Mouse (Mus musculus) myocyte (in vitro differentiated cells): ENCODE measurements at regions not wholly inside any gene's neighbourhood (a gene's known extent, or its start where the extent isn't known, plus 50 kb on each side); places are given as distances from the start of the nearest gene placed in this dataset.

ENCODE experiments used
- H3K27me3 ChIP-seq: one replicate; pipeline ENCODE4 v1.6.1; 2011; ENCODE audit not compliant: control insufficient read depth, insufficient read depth, insufficient read length
- H3K36me3 ChIP-seq: one replicate; pipeline ENCODE4 v1.6.1; 2011; ENCODE audit not compliant: control insufficient read depth, insufficient read depth
- H3K4me2 ChIP-seq: one replicate; pipeline ENCODE4 v1.6.1; 2011; ENCODE audit warnings: low read depth, control low read depth
- H3K4me3 ChIP-seq: one replicate; pipeline ENCODE4 v1.5.1; 2011; ENCODE audit warnings: mild to moderate bottlenecking, control low read depth, moderate library complexity
- H3K79me2 ChIP-seq: one replicate; pipeline ENCODE4 v1.6.1; 2011; ENCODE audit not compliant: control insufficient read depth, insufficient read depth
- H3ac ChIP-seq: one replicate; pipeline ENCODE4 v1.6.1; 2011; ENCODE audit not compliant: control insufficient read depth, insufficient read length
- CEBPB ChIP-seq: IDR thresholded peaks from 2 replicates; pipeline ENCODE4 v1.6.1; 2011; ENCODE audit warnings: mild to moderate bottlenecking, moderate library complexity; ENCODE audit not compliant: poor library complexity, insufficient read depth, severe bottlenecking
- E2F4 ChIP-seq: IDR thresholded peaks from one replicate; pipeline ENCODE4 v1.6.1; 2011; ENCODE audit warnings: mild to moderate bottlenecking, control low read depth, moderate library complexity; ENCODE audit not compliant: insufficient read depth
- MAX ChIP-seq: IDR thresholded peaks from one replicate; pipeline ENCODE4 v1.6.1; 2011; ENCODE audit warnings: low read depth, mild to moderate bottlenecking, control low read depth
- MYOD1 ChIP-seq, 3 experiments: IDR thresholded peaks; one replicate each; pipeline ENCODE4 v1.6.1; 2011; ENCODE audit warnings: control low read depth in 2 of 3, low read depth in 2 of 3, mild to moderate bottlenecking in 2 of 3, moderate library complexity in 1 of 3; ENCODE audit not compliant: insufficient read length in 2 of 3, control insufficient read depth in 1 of 3
- MYOG ChIP-seq, 3 experiments: IDR thresholded peaks; one replicate each; pipeline ENCODE4 v1.6.1; 2011; ENCODE audit warnings: control low read depth in 2 of 3, low read depth in 2 of 3, mild to moderate bottlenecking in 2 of 3; ENCODE audit not compliant: insufficient read length in 2 of 3, control insufficient read depth in 1 of 3, insufficient read depth in 1 of 3
- POLR2A ChIP-seq: IDR thresholded peaks from one replicate; pipeline ENCODE4 v1.6.1; 2011; ENCODE audit warnings: low read depth, mild to moderate bottlenecking, control low read depth, moderate library complexity; ENCODE audit not compliant: insufficient read length
- POLR2AphosphoS2 ChIP-seq: IDR thresholded peaks from one replicate; pipeline ENCODE4 v1.6.1; 2011; ENCODE audit warnings: low read depth, control low read depth; ENCODE audit not compliant: insufficient read length
- REST ChIP-seq: IDR thresholded peaks from one replicate; pipeline ENCODE4 v1.6.1; 2011; ENCODE audit warnings: mild to moderate bottlenecking, control low read depth, moderate library complexity; ENCODE audit not compliant: insufficient read depth, insufficient read length
- SRF ChIP-seq: IDR thresholded peaks from one replicate; pipeline ENCODE4 v1.6.1; 2011; ENCODE audit warnings: low read depth; ENCODE audit not compliant: control insufficient read depth, insufficient read length
- TCF12 ChIP-seq: IDR thresholded peaks from one replicate; pipeline ENCODE4 v1.6.1; 2011; ENCODE audit warnings: mild to moderate bottlenecking, control low read depth; ENCODE audit not compliant: poor library complexity, insufficient read depth, severe bottlenecking
- TCF3 ChIP-seq: IDR thresholded peaks from one replicate; pipeline ENCODE4 v1.6.1; 2011; ENCODE audit warnings: low read depth, control low read depth; ENCODE audit not compliant: insufficient read length
- USF1 ChIP-seq: IDR thresholded peaks from one replicate; pipeline ENCODE4 v1.6.1; 2011; ENCODE audit warnings: low read depth, mild to moderate bottlenecking, control low read depth, moderate library complexity

- no peak for TF ChIP-seq TCF12
- no peak for TF ChIP-seq MAX
- TF ChIP-seq E2F4 = no peak
- no peak for TF ChIP-seq CEBPB
- TF ChIP-seq POLR2A = no peak
- no peak for TF ChIP-seq SRF
- no peak for TF ChIP-seq MYOG (IDR thresholded peaks at IDR 0.05; ENCODE audit: control insufficient read depth in 1 of 3, insufficient read depth in 1 of 3, insufficient read length in 2 of 3, low read depth in 2 of 3)
- TF ChIP-seq MYOD1 (IDR thresholded peaks at IDR 0.05; ENCODE audit: control insufficient read depth in 1 of 3, insufficient read length in 2 of 3, low read depth in 2 of 3) = no peak
- no peak for TF ChIP-seq POLR2AphosphoS2
- no peak for TF ChIP-seq REST
- no peak for TF ChIP-seq USF1
- no peak for TF ChIP-seq TCF3
- Histone ChIP-seq H3K36me3 (no peaks in the 10 kb centered on the region), H3K27me3 (no peaks in the 10 kb centered on the region), H3K4me2 (no peak overlapping the region), H3K4me3 (no peak overlapping the region), H3K79me2 (no peaks in the 10 kb centered on the region), H3ac (no peak overlapping the region)
Observed at GRCm38 (mm10) chr3:68787385-68788175, 81.8 kb upstream of the 1110032F04Rik start.

GRCm38 (mm10) chr3:68789491-68789890, 79.9 kb upstream of the 1110032F04Rik start:
- H3K4me2 ChIP-seq = no peak overlapping the region
- no peaks in the 10 kb centered on the region for H3K27me3 ChIP-seq
- no peaks in the 10 kb centered on the region for H3K79me2 ChIP-seq
- no peak overlapping the region for H3ac ChIP-seq
- TF ChIP-seq MAX (no peak), CEBPB (no peak), USF1 (no peak), TCF12 (no peak), REST (no peak), POLR2AphosphoS2 (no peak), POLR2A (no peak), MYOG (IDR thresholded peaks at IDR 0.05; ENCODE audit: control insufficient read depth in 1 of 3, insufficient read depth in 1 of 3, insufficient read length in 2 of 3, low read depth in 2 of 3) (no peak), TCF3 (no peak), SRF (no peak), E2F4 (no peak), MYOD1 (IDR thresholded peaks at IDR 0.05; ENCODE audit: control insufficient read depth in 1 of 3, insufficient read length in 2 of 3, low read depth in 2 of 3) (no peak)
- no peak overlapping the region for H3K4me3 ChIP-seq
- H3K36me3 ChIP-seq = no peaks in the 10 kb centered on the region

GRCm38 (mm10) chr3:68790466-68790865, 78.9 kb upstream of the 1110032F04Rik start:
- Histone ChIP-seq H3K79me2 (no peaks in the 10 kb centered on the region), H3K4me3 (no peak overlapping the region), H3K27me3 (no peaks in the 10 kb centered on the region), H3K36me3 (no peaks in the 10 kb centered on the region), H3K4me2 (no peak overlapping the region), H3ac (no peak overlapping the region)
- TF ChIP-seq SRF (no peak), MAX (no peak), TCF3 (no peak), E2F4 (no peak), TCF12 (no peak), MYOG (IDR thresholded peaks at IDR 0.05; ENCODE audit: control insufficient read depth in 1 of 3, insufficient read depth in 1 of 3, insufficient read length in 2 of 3, low read depth in 2 of 3) (no peak), CEBPB (no peak), POLR2AphosphoS2 (no peak), POLR2A (no peak), MYOD1 (IDR thresholded peaks at IDR 0.05; ENCODE audit: control insufficient read depth in 1 of 3, insufficient read length in 2 of 3, low read depth in 2 of 3) (no peak), REST (no peak), USF1 (no peak)

DNA sequence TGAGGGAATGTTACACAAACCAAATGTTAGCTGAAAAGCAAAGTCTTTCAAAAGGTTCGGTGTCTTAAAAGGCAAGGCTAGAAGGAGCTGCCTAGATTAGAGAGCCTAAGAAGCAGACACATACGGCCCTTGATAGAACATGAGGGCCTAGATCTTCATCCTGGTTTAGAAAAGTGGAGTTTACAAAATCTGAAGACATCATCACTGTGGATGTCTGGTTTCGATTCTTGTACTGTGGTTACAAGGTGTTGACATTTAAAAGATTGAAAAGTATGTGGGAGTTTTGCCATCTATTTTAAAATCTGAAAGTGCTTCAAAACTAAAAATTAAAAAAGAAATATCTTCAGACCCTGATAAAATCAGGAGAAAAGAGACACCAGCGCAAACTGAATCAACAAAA, 76.5 kb upstream of the 1110032F04Rik start:
- Histone ChIP-seq H3K27me3 (no peaks in the 10 kb centered on the region), H3K4me3 (no peak overlapping the region), H3K79me2 (no peaks in the 10 kb centered on the region), H3K36me3 (no peaks in the 10 kb centered on the region), H3K4me2 (no peak overlapping the region), H3ac (no peak overlapping the region)
- no peak for TF ChIP-seq TCF12
- no peak for TF ChIP-seq REST
- TF ChIP-seq E2F4 = no peak
- no peak for TF ChIP-seq MYOD1 (IDR thresholded peaks at IDR 0.05; ENCODE audit: control insufficient read depth in 1 of 3, insufficient read length in 2 of 3, low read depth in 2 of 3)
- no peak for TF ChIP-seq CEBPB
- TF ChIP-seq USF1 = no peak
- TF ChIP-seq SRF = no peak
- TF ChIP-seq MYOG (IDR thresholded peaks at IDR 0.05; ENCODE audit: control insufficient read depth in 1 of 3, insufficient read depth in 1 of 3, insufficient read length in 2 of 3, low read depth in 2 of 3) = no peak

- Histone ChIP-seq H3K27me3 (no peaks in the 10 kb centered on the region), H3K79me2 (no peaks in the 10 kb centered on the region), H3K4me3 (no peak overlapping the region), H3K36me3 (no peaks in the 10 kb centered on the region), H3K4me2 (no peak overlapping the region), H3ac (no peak overlapping the region)
- no peak for TF ChIP-seq POLR2AphosphoS2
- TF ChIP-seq MAX = no peak
- no peak for TF ChIP-seq SRF
- no peak for TF ChIP-seq MYOD1 (IDR thresholded peaks at IDR 0.05; ENCODE audit: control insufficient read depth in 1 of 3, insufficient read length in 2 of 3, low read depth in 2 of 3)
- no peak for TF ChIP-seq TCF12
Observed at GRCm38 (mm10) chr3:68793923-68794322, 75.5 kb upstream of the 1110032F04Rik start.
